Mouse (Mus musculus) hindbrain, embryonic 14.5 days (tissue): ENCODE results near the gene Il21r. TPM values are rescaled to one million over a fixed set of nuclear protein-coding genes. Genes with fewer than 3 reads are reported as not detected.

Source experiments
- ATAC-seq: fragments of 200-750 bp; cut with Nextera tagmentation; 2 replicates; pipeline ENCODE4 v1.8.0; 2017; ENCODE audit warnings: moderate number of reproducible peaks, mild to moderate bottlenecking, moderate TSS enrichment, moderate library complexity; ENCODE audit not compliant: low FRiP score
- DNase-seq: peaks from one replicate; pipeline ENCODE4 v3.0.0-alpha.2; 2015; ENCODE audit warnings: low spot score
- H3K27ac ChIP-seq: fragments of 300-500 bp; sonication (generic); 2 replicates; pipeline ENCODE4 v1.5.1; 2014; ENCODE audit warnings: mild to moderate bottlenecking, moderate library complexity
- H3K27me3 ChIP-seq: fragments of 300-500 bp; sonication (generic); 2 replicates; pipeline ENCODE4 v1.6.1; 2014; ENCODE audit warnings: mild to moderate bottlenecking, low read length, mixed read lengths; ENCODE audit not compliant: control insufficient read depth, insufficient read depth
- H3K36me3 ChIP-seq: fragments of 300-500 bp; sonication (generic); replicated peaks from 2 replicates; pipeline ENCODE4 v1.6.1; 2014; ENCODE audit not compliant: control insufficient read depth, insufficient read depth
- H3K4me1 ChIP-seq: fragments of 300-500 bp; sonication (generic); replicated peaks from 2 replicates; pipeline ENCODE4 v1.6.1; 2014; ENCODE audit warnings: antibody characterized with exemption, low read length, mixed read lengths; ENCODE audit not compliant: control insufficient read depth, insufficient read depth
- H3K4me2 ChIP-seq: fragments of 300-500 bp; sonication (generic); replicated peaks from 2 replicates; pipeline ENCODE4 v1.6.1; 2014; ENCODE audit warnings: mild to moderate bottlenecking, moderate library complexity
- H3K4me3 ChIP-seq: fragments of 300-500 bp; sonication (generic); replicated peaks from 2 replicates; pipeline ENCODE4 v1.5.1; 2014; ENCODE audit warnings: mild to moderate bottlenecking, low read length
- H3K9ac ChIP-seq: fragments of 300-500 bp; sonication (generic); 2 replicates; pipeline ENCODE4 v1.6.1; 2014
- H3K9me3 ChIP-seq: fragments of 300-500 bp; sonication (generic); 2 replicates; pipeline ENCODE4 v1.6.1; 2016; ENCODE audit warnings: low read length; ENCODE audit not compliant: control insufficient read depth
- WGBS: fragments of 180-500 bp; shearing (Covaris S2); extraction: QIAGEN DNeasy Blood & Tissue Kit; methylation state at CpG from one replicate; pipeline ENCODE4 v1.1.7; 2014; 5-methylcytosine and 5-hydroxymethylcytosine counted together
- polyA plus RNA-seq: library from polyadenylated mRNA; unstranded; fragments of >200 nt; fragmentation: Nextera tagmentation; extraction: Ambion mirVana; gene quantifications from 2 replicates; pipeline ENCODE4 v1.2.1, GENCODE M21; 2014

Il21r gene
- polyA plus RNA-seq, 1 experiment from 2014 or later = 0.50 TPM

GRCm38 (mm10) chr7:125580625-125581316 lies 22.5 kb upstream of the Il21r start:
- 9% methylated on average over 16 of the region's 16 CpGs for WGBS
- no peaks in the 10 kb centered on the region for H3K36me3 ChIP-seq
- DNase-seq (no peak), ATAC-seq (no peak)
- no peaks in the 10 kb centered on the region for H3K9me3 ChIP-seq
- 0 out of 2 replicates have a peak, but pooled peaks cover 3% of the 10 kb centered on the region for H3K4me1 ChIP-seq
- H3K27ac ChIP-seq = no peak overlapping the region
- peak overlapping the region; percentile 40 for H3K4me3 ChIP-seq
- peak overlapping the region; percentile 96 for H3K4me2 ChIP-seq
- no peaks in the 10 kb centered on the region for H3K27me3 ChIP-seq
- H3K9ac ChIP-seq = peak overlapping the region; percentile 61

GRCm38 (mm10) chr7:125581317-125581672 lies 21.9 kb upstream of the Il21r start:
- H3K27me3 ChIP-seq = no peaks in the 10 kb centered on the region
- no peaks in the 10 kb centered on the region for H3K36me3 ChIP-seq
- H3K4me2 ChIP-seq = peak overlapping the region; percentile 96
- 4% methylated on average over 21 of the region's 21 CpGs for WGBS
- peak overlapping the region; percentile 40 for H3K4me3 ChIP-seq
- no peak overlapping the region for H3K27ac ChIP-seq
- ATAC-seq (peak; percentile 85), DNase-seq (peak; percentile 85)
- H3K9ac ChIP-seq = peak overlapping the region; percentile 61
- H3K9me3 ChIP-seq = no peaks in the 10 kb centered on the region
- H3K4me1 ChIP-seq = 0 out of 2 replicates have a peak, but pooled peaks cover 3% of the 10 kb centered on the region

DNA sequence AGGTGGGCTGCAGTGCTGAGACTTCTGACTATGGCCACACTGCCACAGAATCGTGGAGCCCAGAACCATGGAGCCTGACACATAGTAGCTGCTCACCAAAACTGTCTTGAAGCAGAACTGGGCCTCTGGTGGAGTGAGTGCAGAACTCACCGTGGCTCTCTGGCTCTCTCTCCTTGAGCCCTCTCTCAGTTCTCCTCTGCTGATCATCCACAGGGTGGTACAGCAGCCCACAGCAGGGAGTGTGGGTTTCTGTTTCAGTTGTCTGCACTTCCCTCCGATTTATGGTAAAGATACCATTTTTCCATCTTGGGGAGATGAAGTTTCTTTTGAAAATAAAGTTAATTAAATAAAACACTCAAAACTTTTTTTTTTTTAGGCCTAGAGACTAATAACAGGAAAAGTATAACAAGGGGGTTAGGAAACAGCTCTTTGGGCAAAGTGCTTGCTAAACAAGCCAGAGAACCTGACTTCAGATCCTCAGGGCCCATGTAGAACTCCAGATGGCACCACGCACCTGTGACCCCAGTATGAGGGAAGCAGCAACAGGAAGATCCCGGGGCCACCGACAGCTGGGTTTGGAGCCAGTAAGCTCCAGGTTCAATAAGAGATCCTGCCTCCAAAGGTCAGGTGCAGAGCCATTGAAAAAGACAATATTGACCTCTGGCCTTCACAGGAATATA lies 19.8 kb upstream of the Il21r start:
- WGBS = 79% methylated on average over 6 of the region's 6 CpGs
- no peaks in the 10 kb centered on the region for H3K36me3 ChIP-seq

DNA sequence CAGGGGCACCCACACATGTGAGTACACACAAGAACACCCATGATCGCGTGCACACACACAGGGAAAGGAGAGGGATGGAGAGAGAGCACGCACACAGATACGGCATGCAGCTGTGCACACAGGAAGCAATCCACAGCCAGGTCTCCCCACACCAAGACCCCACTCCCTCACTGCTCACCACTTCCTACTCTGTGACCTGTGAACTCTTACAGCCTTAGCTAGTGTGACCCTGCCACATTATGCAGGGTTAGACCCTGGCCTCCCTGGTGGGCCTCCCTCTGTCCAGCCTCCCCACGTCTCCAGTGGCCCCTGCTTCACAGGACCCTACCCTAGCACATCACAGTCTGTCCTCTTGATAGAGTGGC lies 19.2 kb upstream of the Il21r start:
- H3K27me3 ChIP-seq = no peaks in the 10 kb centered on the region
- 0 out of 2 replicates have a peak, but pooled peaks cover 3% of the 10 kb centered on the region for H3K4me1 ChIP-seq
- no peaks in the 10 kb centered on the region for H3K36me3 ChIP-seq
- H3K4me3 ChIP-seq = no peak overlapping the region
- ATAC-seq = no peak
- 81% methylated on average over 5 of the region's 5 CpGs for WGBS
- no peak overlapping the region for H3K9ac ChIP-seq
- H3K9me3 ChIP-seq = no peaks in the 10 kb centered on the region
- DNase-seq = no peak
- H3K4me2 ChIP-seq = no peak overlapping the region
- H3K27ac ChIP-seq = no peak overlapping the region

More for the DNA sequence above, 19.8 kb upstream of the Il21r start:
- ATAC-seq (no peak), DNase-seq (no peak)
- Histone ChIP-seq H3K9me3 (no peaks in the 10 kb centered on the region), H3K9ac (no peak overlapping the region), H3K4me3 (no peak overlapping the region), H3K27ac (no peak overlapping the region), H3K4me2 (no peak overlapping the region), H3K4me1 (0 out of 2 replicates have a peak, but pooled peaks cover 3% of the 10 kb centered on the region), H3K27me3 (no peaks in the 10 kb centered on the region)

DNA sequence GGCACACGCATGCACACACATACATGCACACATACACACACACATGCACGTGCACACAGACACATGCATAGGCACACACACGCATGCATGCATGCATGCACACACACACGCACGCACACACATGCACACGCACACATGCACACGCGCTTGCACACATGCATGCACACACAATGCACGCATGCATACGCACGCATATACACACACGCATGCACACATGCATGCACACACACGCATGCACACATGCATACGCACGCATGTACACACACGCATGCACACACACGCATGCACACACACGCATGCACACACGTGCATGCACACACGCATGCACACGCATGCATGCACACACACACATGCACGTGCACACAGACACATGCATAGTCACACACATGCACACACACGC lies 16.9 kb upstream of the Il21r start:
- no peak for ATAC-seq
- Histone ChIP-seq H3K4me2 (no peak overlapping the region), H3K9ac (no peak overlapping the region), H3K27me3 (no peaks in the 10 kb centered on the region), H3K4me3 (no peak overlapping the region), H3K27ac (no peak overlapping the region), H3K36me3 (no peaks in the 10 kb centered on the region), H3K9me3 (no peaks in the 10 kb centered on the region), H3K4me1 (no peaks in the 10 kb centered on the region)
- 98% methylated on average over 23 of the region's 23 CpGs for WGBS
- no peak for DNase-seq

GRCm38 (mm10) chr7:125588721-125589120 lies 14.5 kb upstream of the Il21r start:
- DNase-seq (no peak), ATAC-seq (no peak)
- Histone ChIP-seq H3K4me2 (no peak overlapping the region), H3K4me3 (no peak overlapping the region), H3K9ac (no peak overlapping the region), H3K27me3 (no peaks in the 10 kb centered on the region), H3K36me3 (no peaks in the 10 kb centered on the region), H3K9me3 (no peaks in the 10 kb centered on the region), H3K4me1 (no peaks in the 10 kb centered on the region), H3K27ac (no peak overlapping the region)
- WGBS = 85% methylated on average over 4 of the region's 4 CpGs

GRCm38 (mm10) chr7:125589896-125590295 lies 13.3 kb upstream of the Il21r start:
- H3K4me1 ChIP-seq = no peaks in the 10 kb centered on the region
- H3K4me2 ChIP-seq = no peak overlapping the region
- no peak overlapping the region for H3K4me3 ChIP-seq
- ATAC-seq (no peak), DNase-seq (no peak)
- no peaks in the 10 kb centered on the region for H3K27me3 ChIP-seq
- no peaks in the 10 kb centered on the region for H3K36me3 ChIP-seq
- H3K9me3 ChIP-seq = no peaks in the 10 kb centered on the region
- WGBS = 89% methylated on average over 7 of the region's 7 CpGs
- no peak overlapping the region for H3K9ac ChIP-seq
- no peak overlapping the region for H3K27ac ChIP-seq

GRCm38 (mm10) chr7:125593831-125594230 lies 9.4 kb upstream of the Il21r start:
- no peak overlapping the region for H3K4me3 ChIP-seq
- no peaks in the 10 kb centered on the region for H3K27me3 ChIP-seq

DNA sequence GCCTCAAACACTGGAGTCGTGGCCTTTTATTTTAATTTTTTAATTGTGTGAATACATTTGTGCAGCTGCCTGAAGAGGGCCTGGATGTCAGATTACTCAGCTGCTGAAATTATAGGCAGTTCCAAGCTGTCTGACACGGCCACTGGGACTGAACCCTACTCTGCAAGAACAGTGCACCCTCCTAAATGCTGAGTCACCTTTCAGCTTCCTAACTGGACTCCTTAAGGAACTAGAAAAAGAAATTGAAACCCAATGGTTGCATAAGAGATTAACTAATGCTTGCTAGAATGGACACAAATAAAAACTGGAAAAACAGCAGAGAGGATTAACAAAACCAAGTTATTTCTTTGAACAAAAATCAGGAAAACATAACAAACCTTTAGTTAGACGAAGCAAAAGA lies 6.8 kb upstream of the Il21r start:
- no peaks in the 10 kb centered on the region for H3K27me3 ChIP-seq
- no peak overlapping the region for H3K4me3 ChIP-seq
- ATAC-seq = no peak
- no peak overlapping the region for H3K27ac ChIP-seq
- no peak for DNase-seq
- no peak overlapping the region for H3K9ac ChIP-seq
- no peaks in the 10 kb centered on the region for H3K4me1 ChIP-seq
- 70% methylated on average over 3 of the region's 3 CpGs for WGBS
- H3K4me2 ChIP-seq = no peak overlapping the region
- H3K9me3 ChIP-seq = no peaks in the 10 kb centered on the region
- no peaks in the 10 kb centered on the region for H3K36me3 ChIP-seq

More at GRCm38 (mm10) chr7:125593831-125594230, 9.4 kb upstream of the Il21r start:
- no peak for DNase-seq
- no peak for ATAC-seq
- H3K4me1 ChIP-seq = no peaks in the 10 kb centered on the region
- no peak overlapping the region for H3K4me2 ChIP-seq
- 89% methylated on average over 4 of the region's 4 CpGs for WGBS
- no peaks in the 10 kb centered on the region for H3K9me3 ChIP-seq
- H3K36me3 ChIP-seq = no peaks in the 10 kb centered on the region
- H3K9ac ChIP-seq = no peak overlapping the region
- no peak overlapping the region for H3K27ac ChIP-seq
